Mouse (Mus musculus): ENCODE measurements around the gene Gm20388. TPM values are rescaled to one million over a fixed set of nuclear protein-coding genes. Genes with fewer than 3 reads are reported as not detected.

Gene Gm20388
- polyA plus RNA-seq, 1 experiment from 2014 or later: not detected

GRCm38 (mm10) chr8:122276308-122276707, 2365.7 kb downstream of the Gm20388 start:
- H3K36me3 ChIP-seq: no peaks in the 10 kb centered on the region
- H3K27me3 ChIP-seq: peaks cover under 1% of the 10 kb centered on the region
- H3K4me2 ChIP-seq: no peak overlapping the region
- ATAC-seq (ENCODE audit: insufficient number of reproducible peaks, insufficient read depth, low FRiP score, low TSS enrichment, low read depth): no peak
- H3K4me3 ChIP-seq: no peak overlapping the region
- H3K9ac ChIP-seq: no peak overlapping the region
- H3K9me3 ChIP-seq: no peaks in the 10 kb centered on the region
- peaks cover 20% of the 10 kb centered on the region for H3K4me1 ChIP-seq
- WGBS: 94% methylated on average over 5 of the region's 5 CpGs
- H3K27ac ChIP-seq: no peak overlapping the region

GRCm38 (mm10) chr8:122277204-122277995, 2366.8 kb downstream of the Gm20388 start:
- Histone ChIP-seq H3K36me3 (no peaks in the 10 kb centered on the region), H3K27ac (no peak overlapping the region), H3K4me1 (peaks cover 20% of the 10 kb centered on the region), H3K9ac (no peak overlapping the region), H3K27me3 (peaks cover under 1% of the 10 kb centered on the region; the same call in 1 of the 2 replicates), H3K4me3 (no peak overlapping the region), H3K4me2 (no peak overlapping the region), H3K9me3 (no peaks in the 10 kb centered on the region)
- no peak for ATAC-seq (ENCODE audit: insufficient number of reproducible peaks, insufficient read depth, low FRiP score, low TSS enrichment, low read depth)
- WGBS: 68% methylated on average over 18 of the region's 18 CpGs

- H3K27me3 ChIP-seq: peaks cover 27% of the 10 kb centered on the region
- no peak for ATAC-seq (ENCODE audit: insufficient number of reproducible peaks, insufficient read depth, low FRiP score, low TSS enrichment, low read depth)
- H3K27ac ChIP-seq: no peak overlapping the region
- no peaks in the 10 kb centered on the region for H3K36me3 ChIP-seq
- peaks cover 35% of the 10 kb centered on the region for H3K4me1 ChIP-seq
- 59% methylated on average over 4 of the region's 4 CpGs for WGBS
- H3K9me3 ChIP-seq: no peaks in the 10 kb centered on the region
- H3K9ac ChIP-seq: no peak overlapping the region
- H3K4me3 ChIP-seq: no peak overlapping the region
- no peak overlapping the region for H3K4me2 ChIP-seq
Measured at GRCm38 (mm10) chr8:122280156-122280555, 2369.5 kb downstream of the Gm20388 start.

- Histone ChIP-seq H3K4me2 (peak overlapping the region; percentile 98), H3K9me3 (no peaks in the 10 kb centered on the region), H3K27me3 (peaks cover 33% of the 10 kb centered on the region), H3K36me3 (no peaks in the 10 kb centered on the region), H3K9ac (peak overlapping the region; percentile 55), H3K27ac (peak overlapping the region; percentile 74), H3K4me1 (peaks cover 41% of the 10 kb centered on the region), H3K4me3 (peak overlapping the region; percentile 70)
- WGBS: 6% methylated on average over 20 of the region's 20 CpGs
- ATAC-seq (ENCODE audit: insufficient number of reproducible peaks, insufficient read depth, low FRiP score, low TSS enrichment, low read depth): 0 out of 2 replicates have a peak, but pooled peaks have one; percentile 4
Measured at GRCm38 (mm10) chr8:122280588-122281316, 2370.1 kb downstream of the Gm20388 start.

GRCm38 (mm10) chr8:122281317-122282034, 2370.8 kb downstream of the Gm20388 start:
- Histone ChIP-seq H3K9me3 (no peaks in the 10 kb centered on the region), H3K9ac (peak overlapping the region; percentile 55), H3K27ac (peak overlapping the region; percentile 74), H3K27me3 (peaks cover 36% of the 10 kb centered on the region), H3K36me3 (no peaks in the 10 kb centered on the region), H3K4me2 (peak overlapping the region; percentile 98), H3K4me3 (peak overlapping the region; percentile 70), H3K4me1 (peaks cover 45% of the 10 kb centered on the region)
- under 1% methylated on average over 44 of the region's 47 CpGs for WGBS
- ATAC-seq (ENCODE audit: insufficient number of reproducible peaks, insufficient read depth, low FRiP score, low TSS enrichment, low read depth): peak; percentile 91

- ATAC-seq (ENCODE audit: insufficient number of reproducible peaks, insufficient read depth, low FRiP score, low TSS enrichment, low read depth): no peak
Measured at GRCm38 (mm10) chr8:122282035-122282358, 2371.4 kb downstream of the Gm20388 start, which contains the start of gene Zfpm1. Gene Zfpm1 (plus strand): TSS chr8:122282141.

GRCm38 (mm10) chr8:122282501-122283355, 2372.1 kb downstream of the Gm20388 start:
- Histone ChIP-seq H3K27ac (peak overlapping the region; percentile 69), H3K27me3 (peaks cover 43% of the 10 kb centered on the region), H3K36me3 (no peaks in the 10 kb centered on the region), H3K4me2 (peak overlapping the region; percentile 98), H3K9ac (peak overlapping the region; percentile 81), H3K4me1 (peaks cover 45% of the 10 kb centered on the region), H3K9me3 (no peaks in the 10 kb centered on the region), H3K4me3 (peak overlapping the region; percentile 70)
- ATAC-seq (ENCODE audit: insufficient number of reproducible peaks, insufficient read depth, low FRiP score, low TSS enrichment, low read depth): no peak
- under 1% methylated on average over 60 of the region's 70 CpGs for WGBS

More at GRCm38 (mm10) chr8:122282035-122282358, 2371.4 kb downstream of the Gm20388 start, which contains the start of gene Zfpm1:
- Histone ChIP-seq H3K9ac (peak within 1 kb of the TSS; percentile 81), H3K36me3 (no peaks in the 10 kb centered on the region), H3K27me3 (peaks cover 36% of the 10 kb centered on the region), H3K4me2 (peak within 1 kb of the TSS; percentile 98), H3K27ac (peak within 1 kb of the TSS; percentile 74), H3K4me3 (peak within 1 kb of the TSS; percentile 70), H3K4me1 (peaks cover 45% of the 10 kb centered on the region), H3K9me3 (no peaks in the 10 kb centered on the region)
- 0% methylated on average over 43 of the region's 60 CpGs for WGBS

GRCm38 (mm10) chr8:122283356-122284202, 2372.9 kb downstream of the Gm20388 start:
- under 1% methylated on average over 37 of the region's 37 CpGs for WGBS
- H3K9me3 ChIP-seq: no peaks in the 10 kb centered on the region
- peak overlapping the region; percentile 98 for H3K4me2 ChIP-seq
- peak overlapping the region; percentile 70 for H3K4me3 ChIP-seq
- peaks cover 43% of the 10 kb centered on the region for H3K27me3 ChIP-seq
- ATAC-seq (ENCODE audit: insufficient number of reproducible peaks, insufficient read depth, low FRiP score, low TSS enrichment, low read depth): no peak
- H3K27ac ChIP-seq: peak overlapping the region; percentile 69; the same call in 1 of the 2 replicates
- H3K36me3 ChIP-seq: no peaks in the 10 kb centered on the region
- H3K9ac ChIP-seq: peak overlapping the region; percentile 81
- H3K4me1 ChIP-seq: peaks cover 45% of the 10 kb centered on the region

- no peak for ATAC-seq (ENCODE audit: insufficient number of reproducible peaks, insufficient read depth, low FRiP score, low TSS enrichment, low read depth)
- Histone ChIP-seq H3K9ac (peak overlapping the region; percentile 81), H3K9me3 (no peaks in the 10 kb centered on the region), H3K27ac (peak overlapping the region; percentile 69; the same call in 1 of the 2 replicates), H3K4me2 (peak overlapping the region; percentile 98), H3K4me3 (peak overlapping the region; percentile 70), H3K27me3 (peaks cover 43% of the 10 kb centered on the region), H3K36me3 (no peaks in the 10 kb centered on the region), H3K4me1 (peaks cover 45% of the 10 kb centered on the region)
- under 1% methylated on average over 33 of the region's 33 CpGs for WGBS
Measured at GRCm38 (mm10) chr8:122284203-122284658, 2373.6 kb downstream of the Gm20388 start.
